Mouse (Mus musculus): ENCODE measurements around the gene Vps4b. TPM values are rescaled to one million over a fixed set of nuclear protein-coding genes. Genes with fewer than 3 reads are reported as not detected.
A peak's percentile ranks its signal among the peaks of the same experiment; 100 is the strongest.

The Vps4b gene
- polyA plus RNA-seq (2021), result 92.3 TPM

DNA sequence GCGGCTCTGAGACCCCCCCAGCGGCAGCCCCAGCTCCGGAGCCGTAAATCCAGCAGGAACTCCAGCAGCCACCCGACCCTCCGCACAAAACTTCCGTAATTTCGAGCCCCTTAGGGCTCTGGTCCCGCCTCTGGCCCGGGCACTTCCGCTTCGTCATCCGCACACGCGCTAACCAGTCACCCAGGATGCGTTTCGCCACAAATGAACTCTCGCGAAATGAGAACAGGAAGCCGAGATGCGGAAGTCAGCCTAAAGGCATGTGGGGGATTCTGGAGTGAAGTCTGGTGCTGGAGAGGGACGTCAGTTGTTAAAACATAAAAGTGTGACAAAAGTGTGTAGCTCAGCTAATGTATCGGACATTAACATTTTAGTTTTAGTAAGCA is at the start of gene Vps4b:
Gene Vps4b (minus strand): TSS at position 187 of the 383 bp plus-strand sequence.
- CTCF ChIA-PET, result no interaction called here

GRCm38 (mm10) chr1:106828784-106829183 is 32.3 kb upstream of the Vps4b start:
- CTCF ChIA-PET, result no interaction called here
- in situ Hi-C loops (cut with MboI; ENCODE audit: low pct_unique_long_range_greater_than_20kb), result no loop called here
- no peak for TF ChIP-seq CTCF (IDR thresholded peaks at IDR 0.05)
- DNase-seq (ENCODE audit: low read depth, low spot score) (no peak), ATAC-seq (no peak)
- POLR2A ChIA-PET, result no interaction called here
- H3K27me3 ChIP-seq, result peaks cover 42% of the 10 kb centered on the region

More for the DNA sequence above, at the start of gene Vps4b:
- DNase-seq (ENCODE audit: low read depth, low spot score) (peak; percentile 78), ATAC-seq (peak; percentile 96)
- in situ Hi-C loops (cut with MboI; ENCODE audit: low pct_unique_long_range_greater_than_20kb), result no loop called here
- no peaks in the 10 kb centered on the region for H3K27me3 ChIP-seq
- POLR2A ChIA-PET, result no interaction called here
- no peak for TF ChIP-seq CTCF (IDR thresholded peaks at IDR 0.05)

DNA sequence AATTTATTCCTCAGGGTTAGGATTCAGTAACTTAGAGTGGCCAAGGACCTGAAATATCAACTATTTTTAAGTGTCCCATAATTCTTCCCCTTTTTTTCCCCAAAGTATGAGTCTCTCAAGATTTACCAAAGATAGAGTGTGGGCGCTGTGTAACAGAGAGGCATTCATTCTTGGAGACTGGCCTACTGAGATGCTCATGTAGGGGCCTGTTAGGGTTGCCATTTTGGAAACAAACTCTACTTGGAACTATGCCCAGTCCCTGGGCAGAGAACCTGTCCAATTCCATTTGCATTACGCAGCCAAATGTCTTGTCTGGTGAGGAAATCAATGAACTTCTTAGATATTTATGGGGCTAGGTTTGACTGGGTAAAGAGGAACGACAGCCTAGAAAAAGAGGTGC is 25.8 kb upstream of the Vps4b start:
- in situ Hi-C loops (cut with MboI; ENCODE audit: low pct_unique_long_range_greater_than_20kb), result loop anchor here (25.0 kb wide), 1 partner anchor 760 kb away; no protein-coding TSS in a partner anchor
- ChIA-PET POLR2A (no interaction called here), CTCF (no interaction called here)
- TF ChIP-seq CTCF (IDR thresholded peaks at IDR 0.05), result no peak
- no peak for ATAC-seq
- peaks cover 9% of the 10 kb centered on the region for H3K27me3 ChIP-seq
- no peak for DNase-seq (ENCODE audit: low read depth, low spot score)

- no peak for DNase-seq (ENCODE audit: low read depth, low spot score)
- ATAC-seq, result no peak
- in situ Hi-C loops (cut with MboI; ENCODE audit: low pct_unique_long_range_greater_than_20kb), result loop anchor here (10.0 to 25.0 kb wide), 2 partner anchors 294 to 756 kb away; no protein-coding TSS in a partner anchor
- CTCF ChIA-PET, result interaction anchor here (0.8 to 1.8 kb wide), 5 partner anchors 14 to 395 kb away, joined by 3 to 7 read pairs (median 3); no protein-coding TSS in a partner anchor
- POLR2A ChIA-PET, result interaction anchor here (0.6 kb wide), 1 partner anchor 305 kb away, joined by 3 read pairs; no protein-coding TSS in a partner anchor
- peak; percentile 56 for TF ChIP-seq CTCF (IDR thresholded peaks at IDR 0.05)
- peaks cover 5% of the 10 kb centered on the region for H3K27me3 ChIP-seq
Measured at GRCm38 (mm10) chr1:106818323-106818722, 21.8 kb upstream of the Vps4b start.

DNA sequence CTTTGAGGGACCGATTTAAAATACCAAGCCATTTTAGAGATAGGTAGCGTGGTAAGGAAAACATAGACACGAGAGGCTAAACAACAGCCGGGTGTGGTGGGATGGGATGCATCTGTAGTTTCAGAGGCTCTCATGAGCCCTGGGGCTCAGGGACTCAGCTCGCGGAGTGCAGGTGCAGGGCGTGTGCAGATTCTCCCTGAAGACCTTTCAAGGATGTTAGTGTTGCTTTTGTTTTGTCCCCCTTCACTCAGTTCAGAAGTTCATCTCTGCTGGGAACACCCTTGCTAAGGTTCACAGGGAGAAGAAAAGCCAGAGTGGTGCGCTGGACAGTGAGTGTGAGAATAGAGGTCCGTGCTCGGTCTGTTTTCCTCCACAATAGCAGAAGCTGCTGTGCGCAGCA is 20.2 kb upstream of the Vps4b start:
- in situ Hi-C loops (cut with MboI; ENCODE audit: low pct_unique_long_range_greater_than_20kb), result loop anchor here (10.0 to 25.0 kb wide), 2 partner anchors 292 to 754 kb away; no protein-coding TSS in a partner anchor
- TF ChIP-seq CTCF (IDR thresholded peaks at IDR 0.05), result no peak
- POLR2A ChIA-PET, result no interaction called here
- ATAC-seq, result no peak
- DNase-seq (ENCODE audit: low read depth, low spot score), result no peak
- H3K27me3 ChIP-seq, result peaks cover 13% of the 10 kb centered on the region
- CTCF ChIA-PET, result no interaction called here

DNA sequence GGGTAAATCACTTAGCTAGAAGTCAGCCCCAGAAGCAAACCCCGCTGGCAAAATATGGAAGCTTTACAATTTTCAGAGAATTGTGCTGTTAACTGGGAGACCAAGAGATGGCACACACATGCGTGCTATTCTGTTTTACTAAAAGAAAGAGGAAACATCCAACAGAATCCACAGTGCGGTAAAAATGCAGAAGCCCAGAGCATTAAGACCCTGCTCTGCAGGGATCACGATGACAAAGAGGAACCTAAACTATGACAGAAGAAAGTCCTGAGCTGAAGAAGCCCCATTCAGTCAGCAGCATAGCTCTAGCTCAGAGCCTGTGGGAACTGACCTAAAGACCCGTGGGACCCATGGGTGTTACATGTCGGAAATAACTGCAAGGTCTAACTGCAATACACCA is 18.7 kb upstream of the Vps4b start:
- CTCF ChIA-PET, result interaction anchor here (0.8 to 1.9 kb wide), 4 partner anchors 16 to 390 kb away, joined by 3 to 4 read pairs (median 4); no protein-coding TSS in a partner anchor
- in situ Hi-C loops (cut with MboI; ENCODE audit: low pct_unique_long_range_greater_than_20kb), result loop anchor here (10.0 to 25.0 kb wide), 2 partner anchors 290 to 753 kb away; no protein-coding TSS in a partner anchor
- POLR2A ChIA-PET, result no interaction called here

DNA sequence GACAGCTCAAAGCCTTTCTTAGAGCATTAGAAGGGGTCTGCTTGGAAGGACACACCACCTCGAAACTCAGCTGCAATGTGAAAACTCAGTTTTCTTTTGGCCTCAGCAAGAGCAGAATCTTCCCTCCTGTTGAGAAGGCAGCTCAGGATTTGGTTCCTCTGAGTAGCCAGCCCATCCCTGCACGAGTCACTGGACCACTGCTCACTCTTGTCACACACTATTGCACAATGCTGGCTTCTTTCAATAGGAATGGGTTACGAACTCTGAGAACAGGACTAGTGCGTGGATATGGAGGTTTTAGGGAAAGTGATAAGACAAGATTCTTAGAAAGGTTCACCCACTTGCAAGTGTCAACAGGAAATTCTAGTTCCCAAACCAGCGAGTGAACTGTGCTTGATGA is 18.3 kb upstream of the Vps4b start:
- ATAC-seq (no peak), DNase-seq (ENCODE audit: low read depth, low spot score) (no peak)
- ChIA-PET CTCF (interaction anchor here (0.8 to 1.9 kb wide), 6 partner anchors 16 to 390 kb away, joined by 3 to 4 read pairs (median 3); no protein-coding TSS in a partner anchor), POLR2A (interaction anchor here (0.6 kb wide), 1 partner anchor 667 kb away, joined by 6 read pairs; no protein-coding TSS in a partner anchor)
- H3K27me3 ChIP-seq, result peaks cover 21% of the 10 kb centered on the region
- TF ChIP-seq CTCF (IDR thresholded peaks at IDR 0.05), result no peak
- in situ Hi-C loops (cut with MboI; ENCODE audit: low pct_unique_long_range_greater_than_20kb), result loop anchor here (5.0 to 25.0 kb wide), 3 partner anchors 290 to 753 kb away; no protein-coding TSS in a partner anchor

More for the DNA sequence above, 18.7 kb upstream of the Vps4b start:
- no peak for ATAC-seq
- peaks cover 21% of the 10 kb centered on the region for H3K27me3 ChIP-seq
- DNase-seq (ENCODE audit: low read depth, low spot score), result no peak
- TF ChIP-seq CTCF (IDR thresholded peaks at IDR 0.05), result no peak

- in situ Hi-C loops (cut with MboI; ENCODE audit: low pct_unique_long_range_greater_than_20kb), result loop anchor here (25.0 kb wide), 1 partner anchor 738 kb away; no protein-coding TSS in a partner anchor
- ATAC-seq (no peak), DNase-seq (ENCODE audit: low read depth, low spot score) (no peak)
- CTCF ChIA-PET, result interaction anchor here (1.0 kb wide), 1 partner anchor 10 kb away, joined by 3 read pairs; no protein-coding TSS in a partner anchor
- peak; percentile 36 for TF ChIP-seq CTCF (IDR thresholded peaks at IDR 0.05)
- no peaks in the 10 kb centered on the region for H3K27me3 ChIP-seq
- POLR2A ChIA-PET, result no interaction called here
Measured at GRCm38 (mm10) chr1:106799931-106800330, 3.4 kb upstream of the Vps4b start.

DNA sequence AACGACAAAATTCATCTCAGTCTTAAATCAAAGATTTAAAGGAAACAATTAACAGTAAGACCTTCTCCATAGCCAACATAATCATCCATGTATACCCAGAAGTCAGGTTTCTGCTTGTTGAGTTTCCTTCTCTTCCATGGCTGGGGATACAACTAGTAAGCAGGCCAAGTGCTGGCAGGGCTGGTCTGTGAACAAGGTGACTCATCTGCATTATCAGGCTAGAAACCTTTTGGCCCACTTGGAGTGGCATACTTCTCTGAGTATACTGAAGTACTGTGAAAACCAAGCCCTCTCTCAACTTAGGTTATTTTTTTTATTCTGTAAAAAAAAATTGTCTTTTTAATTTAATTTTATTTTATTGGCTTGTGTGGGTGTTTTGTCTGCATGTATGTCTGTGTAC is 2.9 kb upstream of the Vps4b start:
- no peaks in the 10 kb centered on the region for H3K27me3 ChIP-seq
- ChIA-PET POLR2A (no interaction called here), CTCF (interaction anchor here (0.9 to 1.0 kb wide), 2 partner anchors 10 to 15 kb away, joined by 3 read pairs; no protein-coding TSS in a partner anchor)
- DNase-seq (ENCODE audit: low read depth, low spot score) (no peak), ATAC-seq (no peak)
- no peak for TF ChIP-seq CTCF (IDR thresholded peaks at IDR 0.05)
- in situ Hi-C loops (cut with MboI; ENCODE audit: low pct_unique_long_range_greater_than_20kb), result no loop called here

DNA sequence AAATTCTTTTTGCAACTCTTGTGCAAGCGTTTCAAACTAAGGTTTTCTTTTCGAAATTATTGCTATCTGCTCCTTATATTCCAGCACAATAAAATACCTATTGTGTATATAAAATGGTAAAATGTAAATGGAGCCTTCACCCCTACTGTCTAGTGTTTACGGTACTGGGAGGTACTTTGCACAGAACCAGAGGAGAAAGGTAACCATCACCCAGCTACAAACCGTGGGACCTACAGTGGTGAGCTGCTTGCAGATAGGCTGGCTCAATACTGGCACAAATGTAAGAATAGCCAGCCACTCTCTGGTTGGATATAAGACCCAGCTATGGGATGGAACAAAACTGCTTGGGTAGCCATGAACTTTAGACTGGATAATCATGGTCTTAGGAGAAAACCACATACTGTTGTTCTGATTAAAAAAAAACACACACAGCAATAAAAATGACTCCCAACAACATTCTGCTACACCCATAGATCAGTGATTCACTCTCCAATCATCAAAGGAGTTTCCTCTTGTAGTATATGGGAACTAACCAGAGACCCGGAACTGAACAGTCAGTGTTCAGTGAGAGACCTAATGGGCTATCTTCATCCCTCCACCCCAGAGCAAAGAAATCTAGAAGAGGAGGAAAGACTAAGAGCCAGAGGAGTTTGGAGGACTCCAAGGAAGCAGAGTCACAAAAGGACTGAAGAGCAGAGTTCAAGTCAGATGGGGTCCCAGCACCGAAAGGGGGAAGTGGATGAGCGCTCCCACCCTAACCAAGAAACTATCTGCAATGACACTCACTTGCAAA is 655 bp upstream of the Vps4b start:
- no peak for ATAC-seq
- no peak for TF ChIP-seq CTCF (IDR thresholded peaks at IDR 0.05)

More for the DNA sequence above, 655 bp upstream of the Vps4b start:
- in situ Hi-C loops (cut with MboI; ENCODE audit: low pct_unique_long_range_greater_than_20kb), result no loop called here
- no peaks in the 10 kb centered on the region for H3K27me3 ChIP-seq
- CTCF ChIA-PET, result no interaction called here
- POLR2A ChIA-PET, result no interaction called here
- no peak for DNase-seq (ENCODE audit: low read depth, low spot score)
